ENCODE assay signal across 10 mouse cellular contexts in the genomic region with DNA sequence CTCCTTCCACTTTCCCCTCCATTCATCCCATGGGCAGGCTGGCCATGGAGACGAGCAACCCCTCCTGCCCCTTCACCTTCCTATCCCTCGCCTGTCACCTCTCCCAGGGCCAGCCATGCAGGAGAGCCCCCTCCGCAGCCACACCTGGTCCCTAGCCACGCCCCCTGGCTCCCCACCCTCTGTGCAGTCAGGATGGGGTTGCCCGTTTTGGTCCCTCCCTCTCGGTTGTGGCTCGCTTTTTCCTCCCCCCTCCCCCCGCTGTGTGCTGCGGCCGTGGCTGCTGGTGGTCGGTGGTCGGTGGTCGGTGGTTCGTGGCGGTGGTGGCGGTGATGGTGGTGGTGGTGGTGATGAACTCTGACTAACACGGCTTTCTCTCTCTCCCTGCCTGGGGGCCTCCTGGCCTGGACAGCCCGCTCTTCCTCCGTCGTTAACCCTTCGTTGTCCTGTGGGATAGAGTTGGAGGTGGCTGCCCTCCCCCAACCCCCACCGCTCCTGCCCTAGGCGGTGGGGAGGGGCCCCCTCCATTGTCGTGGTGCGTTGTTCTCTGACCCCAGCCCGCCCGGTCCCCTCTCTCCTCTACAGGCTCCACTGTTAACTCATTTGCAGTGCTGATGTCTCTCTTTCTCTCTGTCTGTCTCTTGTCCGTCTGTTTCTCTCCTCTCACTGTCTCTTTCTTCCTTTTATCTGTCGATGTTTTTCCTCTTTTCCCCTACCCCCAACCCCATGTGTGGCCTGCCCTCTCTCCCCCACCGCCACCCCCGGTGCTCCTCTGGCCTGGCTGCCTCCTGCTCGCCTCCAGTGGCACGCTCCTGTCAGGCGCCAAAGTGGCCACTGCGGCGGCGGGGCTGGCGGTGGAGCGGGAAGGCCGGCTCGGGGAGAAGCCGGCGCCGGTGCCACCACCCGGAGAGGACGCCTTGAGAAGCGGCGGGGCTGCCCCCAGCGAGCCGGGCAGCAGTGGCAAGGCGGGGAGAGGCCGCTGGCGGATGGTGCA. TPM values are rescaled to one million over a fixed set of nuclear protein-coding genes. Genes with fewer than 3 reads are reported as not detected.
DNase-seq lines count a peak whose midpoint lies in the region; ATAC-seq and TF ChIP-seq lines count a peak whose summit lies in the region.
"Had no signal": no experiment of that assay in that cellular context is flagged by ENCODE, and none has a peak within 500 bp of the region (broad histone marks: within the 10 kb centered on the region; RNA-seq: fewer than 3 reads in every experiment).

No protein-coding gene starts in this region.

- H3K4me1 ChIP-seq in heart, embryonic 14.5 days (ENCODE audit: control insufficient read depth in 2 of 2, insufficient read depth in 2 of 2, low read length in 2 of 2) = peaks cover 16 to 22% of the 10 kb centered on the region in 2 experiments
- peaks cover 15% of the 10 kb centered on the region for H3K4me1 ChIP-seq in embryonic facial prominence, embryonic 12.5 days
- H3K4me1 ChIP-seq in hindbrain, postnatal 0 days (ENCODE audit: insufficient read depth, low read length) = peaks cover 9% of the 10 kb centered on the region; the same call in 1 of the 2 replicates
- H3K4me1 ChIP-seq in neural tube, embryonic 12.5 days = peaks cover 47% of the 10 kb centered on the region

- no peak for DNase-seq in heart, postnatal 10 days
- peak; percentile 17 for DNase-seq in hindbrain, postnatal 0 days (ENCODE audit: low spot score)
- DNase-seq in layer of hippocampus, adult 11-12 months (ENCODE audit: low spot score) = no peak
- no peak for DNase-seq in urinary bladder, adult 2 months (ENCODE audit: low spot score)
- no peak for DNase-seq in adrenal gland, postnatal 10 days
- DNase-seq: gastrocnemius, postnatal 10 days; lung, postnatal 10 days had no signal

- no peak for ATAC-seq in heart, embryonic 14.5 days (ENCODE audit: insufficient number of reproducible peaks, insufficient read depth, low FRiP score, low read depth)
- no peak for ATAC-seq in embryonic facial prominence, embryonic 12.5 days (ENCODE audit: insufficient number of reproducible peaks, insufficient read depth, low FRiP score, low TSS enrichment)
- ATAC-seq in hindbrain, postnatal 0 days = no peak
- ATAC-seq in neural tube, embryonic 12.5 days (ENCODE audit: low FRiP score, low read depth) = peak; percentile 22

- H3K36me3 ChIP-seq in heart, embryonic 14.5 days (ENCODE audit: control insufficient read depth, insufficient read depth, low read length) = no peaks in the 10 kb centered on the region
- H3K36me3 ChIP-seq in embryonic facial prominence, embryonic 12.5 days = no peaks in the 10 kb centered on the region
- no peaks in the 10 kb centered on the region for H3K36me3 ChIP-seq in hindbrain, postnatal 0 days (ENCODE audit: insufficient read depth, low read length)
- H3K36me3 ChIP-seq in neural tube, embryonic 12.5 days = no peaks in the 10 kb centered on the region

- no peak for TF ChIP-seq CTCF in hindbrain, postnatal 0 days (IDR thresholded peaks at IDR 0.05; ENCODE audit: low read depth)

- peak overlapping the region; percentile 24 to 30 for H3K4me3 ChIP-seq in heart, embryonic 14.5 days (ENCODE audit: control insufficient read depth in 1 of 2, insufficient read depth in 1 of 2, low read depth in 1 of 2, low read length in 2 of 2)
- H3K4me3 ChIP-seq in embryonic facial prominence, embryonic 12.5 days = peak overlapping the region; percentile 39
- no peak overlapping the region for H3K4me3 ChIP-seq in hindbrain, postnatal 0 days (ENCODE audit: low read length)
- peak overlapping the region; percentile 26 for H3K4me3 ChIP-seq in neural tube, embryonic 12.5 days

- peak overlapping the region; percentile 61 for H3K9ac ChIP-seq in heart, embryonic 14.5 days (ENCODE audit: low read length)
- peak overlapping the region; percentile 45 for H3K9ac ChIP-seq in embryonic facial prominence, embryonic 12.5 days
- H3K9ac ChIP-seq in hindbrain, postnatal 0 days (replicated peaks; ENCODE audit: low read length) = no peak overlapping the region
- peak overlapping the region; percentile 43 for H3K9ac ChIP-seq in neural tube, embryonic 12.5 days

- H3K27ac ChIP-seq in heart, embryonic 14.5 days (replicated peaks in 1 of 2; ENCODE audit: control insufficient read depth in 1 of 2, insufficient read depth in 1 of 2, low read depth in 2 of 2, low read length in 2 of 2) = no peak overlapping the region
- H3K27ac ChIP-seq in embryonic facial prominence, embryonic 12.5 days = no peak overlapping the region
- H3K27ac ChIP-seq in hindbrain, postnatal 0 days = no peak overlapping the region
- H3K27ac ChIP-seq in neural tube, embryonic 12.5 days = no peak overlapping the region

- WGBS in heart, embryonic 14.5 days = 3% methylated on average over 51 of the region's 53 CpGs
- 1% methylated on average over 50 of the region's 53 CpGs for WGBS in embryonic facial prominence, embryonic 12.5 days
- 14% methylated on average over 50 of the region's 53 CpGs for WGBS in hindbrain, postnatal 0 days
- WGBS in neural tube, embryonic 12.5 days = 2% methylated on average over 53 of the region's 53 CpGs

- intact Hi-C loops in heart, postnatal 10 days (cut with DNase I) = no loop called here

- H3K4me2 ChIP-seq in heart, embryonic 14.5 days (ENCODE audit: low read length) = peak overlapping the region; percentile 73
- H3K4me2 ChIP-seq in embryonic facial prominence, embryonic 12.5 days (replicated peaks) = peak overlapping the region; percentile 73
- peak overlapping the region; percentile 41 for H3K4me2 ChIP-seq in hindbrain, postnatal 0 days (ENCODE audit: low read depth, low read length)
- H3K4me2 ChIP-seq in neural tube, embryonic 12.5 days (replicated peaks) = peak overlapping the region; percentile 62

- H3K27me3 ChIP-seq in heart, embryonic 14.5 days (ENCODE audit: control insufficient read depth, insufficient read depth, low read length) = peaks cover 10% of the 10 kb centered on the region; the same call in 1 of the 2 replicates
- peaks cover 36% of the 10 kb centered on the region for H3K27me3 ChIP-seq in embryonic facial prominence, embryonic 12.5 days
- H3K27me3 ChIP-seq in hindbrain, postnatal 0 days (ENCODE audit: insufficient read depth, low read length) = no peaks in the 10 kb centered on the region
- H3K27me3 ChIP-seq in neural tube, embryonic 12.5 days (replicated peaks) = peaks cover 15% of the 10 kb centered on the region

- no peaks in the 10 kb centered on the region for H3K9me3 ChIP-seq in heart, embryonic 14.5 days (ENCODE audit: control insufficient read depth, low read length)
- H3K9me3 ChIP-seq in embryonic facial prominence, embryonic 12.5 days = no peaks in the 10 kb centered on the region
- H3K9me3 ChIP-seq in hindbrain, postnatal 0 days (ENCODE audit: low read length) = no peaks in the 10 kb centered on the region
- no peaks in the 10 kb centered on the region for H3K9me3 ChIP-seq in neural tube, embryonic 12.5 days

RNA-seq across cellular contexts. Expression of a gene that starts 33.4 kb away (rescaled TPM):
- 0.67 and 0.92 TPM in 2 replicates for polyA plus RNA-seq in heart, embryonic 14.5 days (2014; fragmentation: Nextera tagmentation; extraction: Ambion mirVana)
- total RNA-seq in heart, postnatal 10 days (2021) = 10 to 100 TPM; 34.3 to 36.2 TPM
- 0.71 and 2.1 TPM in 2 replicates for polyA plus RNA-seq in embryonic facial prominence, embryonic 12.5 days (2016; fragmentation: Nextera tagmentation; extraction: Ambion mirVana)
- 93.4 and 114 TPM in 2 replicates for total RNA-seq in hindbrain, postnatal 0 days (2014; rRNA removed)
- polyA plus RNA-seq in hindbrain, postnatal 0 days (2015; fragmentation: Nextera tagmentation; extraction: Ambion mirVana) = 11.9 and 17.4 TPM in 2 replicates
- 4.8 and 5.4 TPM in 2 replicates for polyA plus RNA-seq in neural tube, embryonic 12.5 days (2016; fragmentation: Nextera tagmentation; extraction: Ambion mirVana)
- polyA plus RNA-seq in urinary bladder, adult 2 months (2012; rRNA removed) = 1.2 TPM in 2 replicates
- total RNA-seq in adrenal gland, postnatal 10 days (2021) = 10 to 100 TPM; 25.8 to 26.3 TPM

RNA-seq across cellular contexts. Expression of a gene that starts 35.0 kb away (rescaled TPM):
- polyA plus RNA-seq in heart, embryonic 14.5 days (2014; fragmentation: Nextera tagmentation; extraction: Ambion mirVana) = 0.09 and 0.22 TPM in 2 replicates
- 1 to 10 TPM; 2.2 to 7.3 TPM for total RNA-seq in heart, postnatal 10 days (2021)
- polyA plus RNA-seq in embryonic facial prominence, embryonic 12.5 days (2016; fragmentation: Nextera tagmentation; extraction: Ambion mirVana) = 0.52 and 0.59 TPM in 2 replicates
- 6.5 and 6.8 TPM in 2 replicates for total RNA-seq in hindbrain, postnatal 0 days (2014; rRNA removed)
- 2.0 and 2.1 TPM in 2 replicates for polyA plus RNA-seq in hindbrain, postnatal 0 days (2015; fragmentation: Nextera tagmentation; extraction: Ambion mirVana)
- 0.61 and 0.64 TPM in 2 replicates for polyA plus RNA-seq in neural tube, embryonic 12.5 days (2016; fragmentation: Nextera tagmentation; extraction: Ambion mirVana)
- polyA plus RNA-seq in urinary bladder, adult 2 months (2012; rRNA removed) = 2.9 and 3.3 TPM in 2 replicates
- total RNA-seq in adrenal gland, postnatal 10 days (2021) = 1 to 10 TPM; 3.4 to 4.7 TPM
